Mouse (Mus musculus) lung, postnatal 36 days (tissue): ENCODE data around the gene Adh7.

Experiments
- DNase-seq: peaks from one replicate; pipeline ENCODE4 v3.0.0; 2022; ENCODE audit warnings: mixed read lengths

The Adh7 gene

DNA sequence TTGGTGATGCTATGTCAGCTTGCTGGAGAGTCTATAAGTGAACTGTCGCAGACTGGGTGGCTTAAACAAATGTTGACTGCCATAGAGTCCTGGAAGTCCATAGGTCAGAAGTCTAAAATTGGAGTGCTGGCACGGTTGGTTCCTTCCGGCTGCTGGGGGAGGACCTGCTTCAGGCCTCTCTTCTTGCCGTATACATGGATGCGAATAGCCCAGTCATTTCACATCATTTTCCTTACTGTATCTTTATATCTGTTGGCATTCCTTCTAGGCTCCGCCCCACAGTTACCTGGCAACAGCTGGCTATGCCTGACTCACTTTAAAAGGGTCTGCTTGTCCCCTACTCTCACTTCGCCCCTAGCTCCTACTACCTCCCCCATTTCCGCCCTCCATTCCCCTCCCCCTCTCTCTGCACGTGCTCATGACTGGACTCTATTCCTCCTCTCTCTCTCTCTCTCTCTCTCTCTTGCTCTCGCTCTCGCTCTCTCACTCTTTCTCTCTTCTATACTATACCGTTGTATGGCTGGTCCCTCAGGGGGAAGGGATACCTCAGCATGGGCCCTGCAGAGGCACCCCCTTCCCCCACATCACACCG lies 6.9 kb downstream of the Adh7 start:
- DNase-seq: no peak

GRCm38 (mm10) chr3:138225331-138225730 lies 7.8 kb downstream of the Adh7 start:
- no peak for DNase-seq

- DNase-seq: peak; percentile 62
Observed at GRCm38 (mm10) chr3:138225853-138226252, 8.3 kb downstream of the Adh7 start.

DNA sequence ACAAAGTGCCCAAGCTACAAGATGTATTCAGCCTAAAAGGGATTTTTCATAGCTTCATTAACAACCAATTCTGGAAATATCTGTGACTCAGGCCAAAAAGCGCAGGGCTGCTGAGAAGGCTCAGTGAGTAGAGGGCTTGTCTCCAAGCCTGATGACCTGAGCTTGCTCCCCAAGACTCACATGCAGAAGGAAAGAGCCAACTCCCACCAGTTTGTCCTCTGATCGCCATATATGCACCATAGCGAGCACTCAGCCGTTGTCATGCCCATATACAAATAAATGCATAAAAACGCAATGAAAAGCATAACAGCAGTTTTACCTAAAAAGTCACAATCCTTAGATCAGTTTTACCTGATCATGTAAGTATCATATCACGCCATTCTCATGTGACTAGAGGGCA lies 8.9 kb downstream of the Adh7 start:
- no peak for DNase-seq

GRCm38 (mm10) chr3:138227082-138227481 lies 9.5 kb downstream of the Adh7 start:
- no peak for DNase-seq

DNA sequence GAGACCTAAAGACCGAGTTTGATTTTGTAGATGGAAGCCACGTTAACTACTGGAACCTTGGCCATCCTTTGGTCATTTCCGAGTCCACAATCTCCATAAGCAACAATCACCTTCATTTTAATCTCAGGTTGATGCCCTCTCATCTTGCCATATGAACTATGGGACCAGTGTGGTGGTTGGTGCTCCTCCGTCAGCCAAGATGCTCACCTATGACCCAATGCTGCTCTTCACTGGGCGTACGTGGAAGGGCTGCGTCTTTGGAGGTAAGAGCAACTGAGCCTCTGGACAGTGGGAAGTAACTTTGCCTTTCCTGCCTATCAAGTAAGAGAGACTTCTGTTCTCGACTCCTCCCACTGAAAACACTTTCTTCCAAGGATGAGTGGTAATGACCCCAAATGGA lies 10.2 kb downstream of the Adh7 start:
- no peak for DNase-seq

GRCm38 (mm10) chr3:138229448-138229847 lies 11.9 kb downstream of the Adh7 start:
- no peak for DNase-seq

- no peak for DNase-seq
Observed at GRCm38 (mm10) chr3:138230266-138230665, 12.7 kb downstream of the Adh7 start.

DNA sequence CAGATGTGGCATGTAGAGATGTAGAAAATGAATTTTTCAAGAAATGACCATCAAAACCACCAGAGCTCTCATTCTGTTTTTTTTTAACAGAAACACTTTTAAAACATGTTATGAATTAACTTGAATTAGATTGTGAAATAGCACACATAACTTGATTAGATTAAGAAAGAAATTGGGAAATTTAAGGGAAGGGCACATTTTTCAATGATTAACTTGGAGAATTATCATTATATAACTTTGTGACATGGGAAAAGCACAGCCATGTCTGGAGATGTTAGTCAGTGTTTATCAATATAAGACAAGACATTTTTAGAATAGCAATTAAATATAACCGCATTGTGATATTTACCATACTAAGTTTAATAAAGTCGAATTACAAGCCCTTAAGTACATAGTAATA lies 14.0 kb downstream of the Adh7 start:
- no peak for DNase-seq

DNA sequence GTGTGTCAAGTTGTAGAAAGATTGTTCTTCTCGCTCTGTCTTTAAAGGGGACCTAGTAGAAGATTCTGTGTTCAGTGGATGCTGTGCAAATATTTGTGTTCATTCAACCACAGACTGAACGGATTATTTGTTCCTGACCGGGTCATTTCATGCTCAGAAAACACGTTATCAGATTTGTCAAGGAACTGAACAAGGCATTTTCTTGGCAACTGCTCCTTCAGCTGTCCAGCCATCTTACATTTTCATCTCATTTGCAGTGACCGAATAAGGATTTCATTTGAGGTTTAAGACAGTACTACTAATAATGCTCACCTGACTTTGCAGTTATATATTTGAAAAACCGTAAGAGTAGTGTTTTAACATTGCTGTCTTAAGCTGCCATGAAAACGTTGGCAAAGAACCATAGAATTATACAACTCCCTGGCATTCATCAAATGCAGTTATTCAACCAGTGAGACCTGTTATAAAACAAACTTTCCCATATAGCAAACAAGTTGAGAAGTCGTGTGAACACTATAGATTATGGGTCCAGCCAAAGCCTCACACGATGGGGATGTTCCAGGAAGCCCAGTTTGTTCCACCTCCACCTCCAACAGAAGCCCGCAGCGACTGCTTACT lies 19.1 kb downstream of the Adh7 start:
- DNase-seq: peak; percentile 24

DNA sequence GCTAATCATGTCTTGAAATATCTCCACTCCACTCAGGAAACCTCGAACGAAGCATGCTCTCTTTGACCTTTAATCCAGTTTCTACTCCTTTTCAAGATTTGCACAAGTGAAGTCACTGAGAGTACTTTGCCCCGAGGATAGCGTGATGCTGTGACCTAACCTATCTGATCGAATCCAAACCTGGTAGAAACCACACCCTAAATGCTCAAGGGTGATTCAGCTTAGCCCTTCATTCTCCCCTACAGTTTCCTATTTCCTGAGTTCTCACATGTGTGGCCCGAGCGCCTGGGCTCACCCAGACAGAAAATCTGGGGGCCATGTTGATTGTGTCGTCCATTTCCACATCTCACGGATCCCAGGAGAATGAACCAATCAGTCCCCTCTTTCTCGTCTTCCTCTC lies 20.5 kb downstream of the Adh7 start:
- no peak for DNase-seq

- no peak for DNase-seq
Observed at GRCm38 (mm10) chr3:138239461-138239860, 21.9 kb downstream of the Adh7 start.

DNA sequence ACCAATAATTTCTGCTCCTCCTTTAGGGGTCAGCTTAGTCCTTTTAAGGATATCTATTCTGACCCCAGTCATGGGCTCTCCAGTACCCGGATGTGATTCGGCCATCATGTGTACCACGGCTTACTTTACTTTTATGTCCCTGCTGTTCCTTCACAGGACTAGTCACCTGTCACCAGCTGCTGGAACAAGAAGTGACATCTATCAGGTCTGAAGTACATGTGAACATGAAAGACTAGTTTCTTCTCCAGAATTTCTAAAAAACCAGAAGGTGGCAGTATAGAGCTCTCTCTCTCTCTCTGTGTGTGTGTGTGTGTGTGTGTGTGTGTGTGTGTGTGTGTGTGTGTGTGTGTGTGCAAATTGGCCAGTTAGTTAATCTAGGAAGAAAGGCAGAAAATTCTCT lies 22.9 kb downstream of the Adh7 start:
- no peak for DNase-seq

DNA sequence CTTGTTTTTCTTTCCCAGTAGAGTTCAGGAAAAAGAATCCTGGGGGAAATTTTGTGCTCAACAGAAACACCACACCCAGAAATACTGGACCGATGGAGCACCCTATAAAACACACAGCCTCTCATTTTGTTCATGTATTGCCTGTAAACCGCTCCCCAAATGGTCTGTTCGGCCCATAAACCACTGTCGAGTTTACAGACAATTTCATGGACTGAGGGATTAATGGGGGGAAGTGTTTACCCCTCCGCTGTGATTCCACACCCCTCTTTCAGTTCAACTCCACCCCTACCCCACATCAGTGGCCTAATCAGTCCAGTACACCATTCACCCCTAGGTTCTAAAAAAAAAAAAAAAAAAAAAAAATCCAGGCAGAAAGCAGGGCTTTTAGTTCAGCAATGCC lies 23.4 kb downstream of the Adh7 start:
- no peak for DNase-seq

DNA sequence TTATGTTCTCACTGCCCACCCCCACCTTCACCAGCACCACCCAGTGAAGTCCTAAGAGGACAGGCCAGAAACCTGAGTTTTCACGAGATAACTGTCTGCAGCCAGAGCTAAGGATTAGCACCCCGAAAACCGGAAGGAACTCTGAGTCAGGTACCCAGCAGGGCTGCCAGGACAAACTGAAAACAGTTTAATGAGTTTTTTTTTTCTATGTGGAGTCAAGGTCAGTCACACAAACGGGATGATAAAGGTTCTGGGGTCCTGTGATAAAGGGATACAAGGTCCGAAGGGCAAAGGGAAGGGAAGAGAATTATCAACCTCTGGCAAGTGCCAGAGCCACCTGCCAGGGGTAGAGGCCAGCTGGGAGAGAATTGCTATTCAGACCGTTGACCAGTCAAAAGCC lies 23.8 kb downstream of the Adh7 start:
- DNase-seq: no peak

GRCm38 (mm10) chr3:138242021-138242726 lies 24.6 kb downstream of the Adh7 start:
- DNase-seq: no peak

- DNase-seq: no peak
Observed at GRCm38 (mm10) chr3:138242933-138243332, 25.4 kb downstream of the Adh7 start.

- DNase-seq: no peak
Observed at GRCm38 (mm10) chr3:138244338-138244874, 26.8 kb downstream of the Adh7 start.

DNA sequence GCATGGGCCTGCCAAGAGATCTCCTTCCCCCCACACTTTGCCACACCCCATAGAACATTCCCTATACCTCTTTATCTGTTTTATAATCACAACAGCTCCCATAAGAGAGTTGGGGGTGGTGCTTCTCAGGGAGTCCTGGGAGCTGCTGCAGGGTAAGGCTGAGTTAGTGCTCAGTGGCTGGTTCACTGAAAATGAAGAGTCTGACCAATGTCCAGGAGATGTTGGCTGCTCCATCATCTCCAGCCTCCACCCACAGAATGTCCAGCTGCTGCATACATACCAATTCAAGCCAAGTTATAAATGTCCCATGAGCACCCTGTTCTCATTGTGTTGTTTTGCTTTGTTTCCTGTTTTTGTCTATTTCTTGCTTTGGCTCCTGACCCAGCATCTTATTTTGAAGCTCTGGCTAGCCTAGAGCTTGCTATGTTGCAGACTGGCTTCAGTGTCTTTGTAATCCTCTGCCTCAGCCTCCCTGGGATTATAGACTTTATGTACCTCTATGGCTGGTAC lies 29.0 kb downstream of the Adh7 start:
- DNase-seq: no peak

GRCm38 (mm10) chr3:138247241-138247640 lies 29.7 kb downstream of the Adh7 start:
- DNase-seq: no peak

DNA sequence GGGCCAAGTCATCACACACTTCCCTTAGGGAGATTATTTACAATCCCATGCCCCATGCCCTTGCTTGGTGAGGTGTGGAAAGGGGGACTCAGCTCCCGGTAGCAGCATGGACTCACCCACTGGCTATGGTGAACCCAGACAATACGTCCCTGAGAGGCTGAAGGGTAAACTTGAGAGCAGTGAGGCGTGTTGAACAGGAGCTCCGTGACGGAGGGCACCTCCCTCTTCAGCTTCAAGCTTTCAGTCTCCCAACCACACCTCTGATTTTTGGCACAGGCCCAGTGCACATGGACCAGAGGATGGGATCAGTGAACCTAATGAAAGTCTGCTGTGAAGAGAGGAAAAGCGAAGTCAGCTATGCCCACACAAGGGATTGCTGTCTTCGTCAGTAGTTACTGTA lies 30.5 kb downstream of the Adh7 start:
- DNase-seq: no peak

DNA sequence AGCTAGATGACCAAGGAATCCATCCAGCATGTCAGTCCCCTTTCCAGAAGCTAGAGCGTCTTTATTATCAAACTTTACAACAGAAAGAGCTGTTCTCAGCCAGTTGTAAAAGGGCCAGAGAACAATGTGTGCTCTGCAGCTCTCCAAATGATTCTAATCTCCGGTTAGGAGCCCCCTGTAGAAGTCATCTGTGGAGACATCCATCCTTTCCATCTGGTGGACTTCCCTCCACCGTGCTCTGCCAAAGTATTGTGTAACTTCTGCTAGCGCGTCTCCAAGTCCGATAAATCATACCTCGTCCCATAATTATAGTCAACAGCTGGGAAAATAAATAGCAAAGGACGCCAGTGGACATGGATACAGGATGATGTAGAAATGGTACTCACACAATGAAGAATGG lies 31.2 kb downstream of the Adh7 start:
- DNase-seq: peak; percentile 74

- DNase-seq: no peak
Observed at GRCm38 (mm10) chr3:138251156-138251555, 33.6 kb downstream of the Adh7 start.

- DNase-seq: no peak
Observed at GRCm38 (mm10) chr3:138254205-138254604, 36.6 kb downstream of the Adh7 start.
